Mouse (Mus musculus) R1 (cell line): ENCODE data around the gene Itga9.
A peak's percentile ranks its signal among the peaks of the same experiment; 100 is the strongest.

ENCODE experiments used
- DNase-seq: peaks from one replicate; pipeline ENCODE4 v3.0.0-alpha.2; 2018; ENCODE audit warnings: low read depth, low spot score

Itga9 gene

DNA sequence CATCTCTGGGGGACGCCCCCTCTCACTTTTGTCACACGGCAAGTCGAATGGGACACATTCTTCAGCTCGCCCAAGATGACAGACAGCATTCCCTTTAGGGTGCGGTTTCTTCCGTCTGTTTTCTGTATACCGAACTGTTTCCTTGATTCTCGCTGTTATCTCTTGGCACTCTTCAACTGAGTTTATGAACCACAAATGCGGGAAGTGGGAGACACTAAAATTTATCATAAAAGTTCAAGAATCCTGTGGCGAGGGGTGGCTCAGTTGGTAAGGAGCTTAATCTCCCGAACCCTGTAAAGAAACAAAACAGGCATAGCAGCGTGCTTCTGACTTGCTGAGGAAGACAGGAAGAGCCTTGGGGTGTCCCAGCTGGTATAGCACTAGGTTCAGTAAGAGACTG is 337.9 kb downstream of the Itga9 start:
- peak; percentile 16 for DNase-seq

DNA sequence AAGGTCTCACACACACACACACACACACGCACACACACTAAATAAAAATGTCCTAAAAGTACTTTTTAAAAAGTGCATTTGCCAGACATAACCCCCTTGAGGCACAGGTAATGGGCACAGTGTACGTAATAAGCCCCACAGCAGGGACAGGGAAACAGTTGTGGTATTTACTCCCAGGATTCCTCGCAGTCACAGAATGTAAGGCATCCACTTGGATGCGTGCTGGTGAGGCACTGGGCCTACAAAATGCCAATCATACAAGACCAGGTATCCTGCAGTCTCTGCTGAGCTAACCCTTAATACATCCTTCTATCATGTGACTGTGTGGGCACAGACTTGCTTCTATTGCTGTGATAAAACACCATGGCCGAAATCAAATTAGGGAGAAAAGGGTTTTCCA is 342.0 kb downstream of the Itga9 start:
- no peak for DNase-seq

DNA sequence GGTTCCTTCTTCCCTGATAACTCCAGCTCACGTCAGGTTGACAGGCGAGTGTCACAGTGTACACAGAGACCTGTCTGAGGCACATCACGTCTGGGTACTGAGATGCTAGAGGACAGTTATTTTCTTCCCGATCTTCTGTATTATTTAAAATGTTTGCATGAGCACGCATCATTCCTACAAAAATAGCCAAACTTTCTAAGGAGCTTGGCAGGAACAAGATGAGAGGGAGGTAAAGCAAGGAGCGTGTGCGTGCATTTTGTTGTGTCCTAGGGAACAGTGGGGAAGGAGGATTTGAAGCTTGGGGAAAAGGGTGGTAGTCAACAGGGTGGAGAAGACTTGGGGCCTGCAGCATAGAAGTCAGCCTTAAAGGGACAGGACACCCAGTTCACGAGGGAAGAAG is 342.6 kb downstream of the Itga9 start:
- no peak for DNase-seq

DNA sequence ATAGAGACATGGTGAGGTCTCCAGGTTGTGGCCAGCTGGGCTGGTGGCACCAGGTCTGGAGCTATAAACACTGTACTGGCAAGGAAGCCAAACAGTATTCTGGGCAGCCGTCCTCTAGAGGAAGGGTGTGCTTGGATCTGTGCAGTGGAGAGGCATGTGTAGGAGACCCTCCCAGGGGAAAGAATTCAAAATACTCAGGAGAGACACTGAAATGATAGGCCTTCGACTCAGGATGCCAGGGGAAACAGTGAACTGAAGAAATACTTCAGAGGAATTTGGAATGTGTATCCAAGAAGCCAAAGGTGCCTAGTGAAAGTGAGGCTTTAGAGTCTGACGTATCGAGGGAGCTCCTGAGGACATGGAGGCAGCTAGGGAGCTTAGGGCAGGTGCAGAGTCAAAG is 343.2 kb downstream of the Itga9 start:
- no peak for DNase-seq

DNA sequence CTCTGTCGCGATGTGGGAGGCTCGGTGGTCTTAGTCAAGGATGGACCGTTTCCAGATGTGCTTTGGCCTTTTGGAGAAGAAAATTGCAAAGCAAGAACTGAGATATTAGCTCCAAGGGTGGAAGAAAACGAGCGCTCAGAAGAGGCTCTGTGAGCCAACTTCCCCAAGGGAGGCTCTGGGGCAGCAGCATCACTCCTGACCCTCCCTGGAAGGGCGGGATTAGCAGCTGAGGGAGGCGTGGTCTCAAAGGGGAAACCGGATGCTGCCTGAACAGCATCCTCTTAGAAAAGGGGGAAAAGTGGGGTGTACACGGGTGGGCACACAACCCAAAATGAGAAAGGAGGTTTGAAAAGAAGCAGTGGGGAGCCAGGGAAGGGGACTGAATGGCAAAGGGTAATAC is 343.6 kb downstream of the Itga9 start:
- DNase-seq, result peak; percentile 53
